18 mouse cellular contexts compared by ENCODE assay signal in the genomic region with DNA sequence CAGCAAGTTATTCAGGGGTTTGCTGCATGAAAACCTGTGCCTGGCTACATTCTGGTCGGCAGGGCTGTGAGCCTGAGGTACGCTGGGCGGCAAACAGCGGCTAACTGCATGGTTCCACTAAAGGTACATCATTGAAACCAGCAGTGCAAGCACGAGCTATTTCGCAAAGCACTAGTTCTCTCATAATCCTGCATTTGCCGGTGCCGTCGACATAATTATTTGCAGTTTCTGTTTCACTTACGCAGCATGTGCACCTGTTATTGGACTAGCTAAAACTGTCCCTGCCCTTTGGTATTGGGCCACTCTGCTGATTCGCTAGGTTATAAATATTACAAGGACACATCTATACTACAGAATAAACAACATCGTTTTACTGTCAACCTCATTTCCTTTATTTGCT. TPM values are rescaled to one million over a fixed set of nuclear protein-coding genes. Genes with fewer than 3 reads are reported as not detected.
DNase-seq lines count a peak whose midpoint lies in the region; ATAC-seq and TF ChIP-seq lines count a peak whose summit lies in the region.
"Had no signal": no experiment of that assay in that cellular context is flagged by ENCODE, and none has a peak within 500 bp of the region (broad histone marks: within the 10 kb centered on the region; RNA-seq: fewer than 3 reads in every experiment).

No protein-coding gene starts in this region.

- H3K27me3 ChIP-seq in kidney, adult 2 months (replicated peaks; ENCODE audit: control insufficient read depth, insufficient read depth, low read length), result no peaks in the 10 kb centered on the region
- H3K27me3 ChIP-seq in midbrain, embryonic 11.5 days (ENCODE audit: control insufficient read depth, insufficient read depth, low read length), result no peaks in the 10 kb centered on the region
- H3K27me3 ChIP-seq in midbrain, embryonic 14.5 days (ENCODE audit: control insufficient read depth, insufficient read depth, low read length), result no peaks in the 10 kb centered on the region
- H3K27me3 ChIP-seq: forebrain, embryonic 13.5 days; heart, embryonic 15.5 days had no signal

- H3K27ac ChIP-seq in kidney, adult 2 months (ENCODE audit: insufficient read depth, low read depth, low read length), result no peak overlapping the region
- H3K27ac ChIP-seq in midbrain, embryonic 11.5 days (ENCODE audit: low read depth, low read length), result no peak overlapping the region
- no peak overlapping the region for H3K27ac ChIP-seq in midbrain, embryonic 14.5 days (replicated peaks; ENCODE audit: low read depth, low read length)
- H3K27ac ChIP-seq: forebrain, embryonic 13.5 days; heart, embryonic 15.5 days; hindbrain, embryonic 14.5 days; midbrain, embryonic 10.5 days; stomach, postnatal 0 days had no signal

- H3K9ac ChIP-seq in midbrain, embryonic 11.5 days (ENCODE audit: low read length), result no peak overlapping the region
- no peak overlapping the region for H3K9ac ChIP-seq in midbrain, embryonic 14.5 days (replicated peaks; ENCODE audit: low read length)
- H3K9ac ChIP-seq: forebrain, embryonic 13.5 days; heart, embryonic 15.5 days; hindbrain, embryonic 14.5 days had no signal

- no peak for ATAC-seq in midbrain, embryonic 11.5 days (ENCODE audit: low FRiP score)
- ATAC-seq in midbrain, embryonic 14.5 days (ENCODE audit: low FRiP score, low TSS enrichment), result no peak
- peak; percentile 34 for ATAC-seq in megakaryocyte progenitor cell, adult 5-6 weeks (replicated peaks; ENCODE audit: poor library complexity)
- ATAC-seq in megakaryocyte-erythroid progenitor cell, adult 5-6 weeks (replicated peaks; ENCODE audit: low FRiP score, low TSS enrichment, poor library complexity, severe bottlenecking), result no peak
- ATAC-seq: forebrain, embryonic 13.5 days; inflammation-experienced regulatory T-cells, adult 6 months had no signal

- WGBS in kidney, adult 2 months, result 81% methylated on average over 12 of the region's 12 CpGs
- 87% methylated on average over 12 of the region's 12 CpGs for WGBS in midbrain, embryonic 11.5 days
- 90% methylated on average over 12 of the region's 12 CpGs for WGBS in midbrain, embryonic 14.5 days

- no peak for DNase-seq in kidney, adult 2 months
- DNase-seq in kidney, adult 8-10 months, result no peak
- peak; percentile 10 for DNase-seq in midbrain, embryonic 11.5 days (ENCODE audit: low spot score, missing footprints)
- no peak for DNase-seq in midbrain, embryonic 14.5 days
- no peak for DNase-seq in urinary bladder, postnatal 36 days (ENCODE audit: low spot score in 2 of 2)
- DNase-seq: adrenal gland, postnatal 25 days; cerebellum, adult 9-10 months; heart, postnatal 36 days; kidney, postnatal 4 days; layer of hippocampus, adult 9-11 months had no signal

- 0 out of 2 replicates have a peak overlapping the region, but pooled peaks have one; percentile 11 for H3K4me3 ChIP-seq in kidney, adult 2 months (ENCODE audit: insufficient read depth, low read depth, low read length)
- H3K4me3 ChIP-seq in midbrain, embryonic 11.5 days (ENCODE audit: low read depth, low read length), result no peak overlapping the region
- no peak overlapping the region for H3K4me3 ChIP-seq in midbrain, embryonic 14.5 days (replicated peaks; ENCODE audit: low read depth, low read length)
- H3K4me3 ChIP-seq: forebrain, embryonic 13.5 days; heart, embryonic 15.5 days; midbrain, embryonic 10.5 days had no signal

- no peak for TF ChIP-seq POLR2A in kidney, adult 2 months (IDR thresholded peaks at IDR 0.05; ENCODE audit: low read depth, low read length)

- no peaks in the 10 kb centered on the region for H3K36me3 ChIP-seq in kidney, adult 2 months (ENCODE audit: control insufficient read depth, insufficient read depth, low read length)
- no peaks in the 10 kb centered on the region for H3K36me3 ChIP-seq in midbrain, embryonic 11.5 days (ENCODE audit: control insufficient read depth, insufficient read depth, low read length)
- no peaks in the 10 kb centered on the region for H3K36me3 ChIP-seq in midbrain, embryonic 14.5 days (ENCODE audit: control insufficient read depth, insufficient read depth, low read length)
- H3K36me3 ChIP-seq: heart, embryonic 15.5 days; midbrain, embryonic 10.5 days had no signal

- H3K4me1 ChIP-seq in kidney, adult 2 months (ENCODE audit: control insufficient read depth, insufficient read depth, low read length), result no peaks in the 10 kb centered on the region
- H3K4me1 ChIP-seq in midbrain, embryonic 11.5 days (ENCODE audit: control insufficient read depth, insufficient read depth, low read length), result no peaks in the 10 kb centered on the region
- H3K4me1 ChIP-seq in midbrain, embryonic 14.5 days (ENCODE audit: control insufficient read depth, insufficient read depth, low read length), result no peaks in the 10 kb centered on the region
- H3K4me1 ChIP-seq: forebrain, embryonic 13.5 days; heart, embryonic 15.5 days; midbrain, embryonic 10.5 days had no signal

- no peaks in the 10 kb centered on the region for H3K9me3 ChIP-seq in midbrain, embryonic 11.5 days (ENCODE audit: control insufficient read depth, low read length)
- no peaks in the 10 kb centered on the region for H3K9me3 ChIP-seq in midbrain, embryonic 14.5 days (ENCODE audit: control insufficient read depth, low read length)
- H3K9me3 ChIP-seq: forebrain, embryonic 13.5 days; heart, embryonic 15.5 days; midbrain, embryonic 10.5 days had no signal

- no peak for TF ChIP-seq CTCF in kidney, adult 2 months (conservative IDR thresholded peaks at IDR 0.05; ENCODE audit: insufficient read depth, insufficient read length, low read depth, low read length)

- no peak overlapping the region for H3K4me2 ChIP-seq in midbrain, embryonic 11.5 days
- no peak overlapping the region for H3K4me2 ChIP-seq in midbrain, embryonic 14.5 days (ENCODE audit: low read length)
- H3K4me2 ChIP-seq: forebrain, embryonic 13.5 days; heart, embryonic 15.5 days; hindbrain, embryonic 14.5 days had no signal

RNA-seq across cellular contexts. Expression of a gene that starts 24.5 kb away (rescaled TPM):
- 5.9 and 6.2 TPM in 2 replicates for polyA plus RNA-seq in kidney, adult 2 months (2012; rRNA removed)
- 9.6 and 12.9 TPM in 2 replicates for polyA plus RNA-seq in midbrain, embryonic 11.5 days (2014; fragmentation: Nextera tagmentation; extraction: Ambion mirVana)
- 0.46 and 4.9 TPM in 2 replicates for polyA plus RNA-seq in midbrain, embryonic 14.5 days (2014; fragmentation: Nextera tagmentation; extraction: Ambion mirVana)
- total RNA-seq in megakaryocyte progenitor cell, adult 5-6 weeks (2015), result 1.1 and 6.0 TPM in 2 replicates
- 1.2 and 3.2 TPM in 2 replicates for total RNA-seq in megakaryocyte progenitor cell, adult 5-6 weeks (2017)
- total RNA-seq in megakaryocyte-erythroid progenitor cell, adult 5-6 weeks (2014; fragmentation: Nextera tagmentation), result 3.2 and 3.8 TPM in 2 replicates
- total RNA-seq in megakaryocyte-erythroid progenitor cell, adult 5-6 weeks (2017), result 0.42 and 0.91 TPM in 2 replicates
